Mouse (Mus musculus) MEL (cell line): ENCODE measurements around the gene Gm11077. TPM values are rescaled to one million over a fixed set of nuclear protein-coding genes. Genes with fewer than 3 reads are reported as not detected.

Source experiments
- DNase-seq: peaks from one replicate; pipeline ENCODE4 v3.0.0; 2011; ENCODE audit warnings: low read depth, low spot score
- H3K27ac ChIP-seq: 2 replicates; pipeline ENCODE4 v1.5.1; 2012; ENCODE audit warnings: low read depth, mild to moderate bottlenecking, control low read depth, low read length, moderate library complexity; ENCODE audit not compliant: control insufficient read depth
- H3K27me3 ChIP-seq, 2 experiments: fragments of 150-350 bp in 1 of 2; sonication (generic) in 1 of 2; 2 replicates each; pipeline ENCODE4 v1.6.1; 2012; ENCODE audit warnings: low read length in 2 of 2, mild to moderate bottlenecking in 2 of 2, improper control_type of control experiment in 1 of 2, moderate library complexity in 1 of 2; ENCODE audit not compliant: insufficient read depth in 2 of 2, control insufficient read depth in 1 of 2
- H3K36me3 ChIP-seq, 2 experiments: 2 replicates each; pipeline ENCODE4 v1.6.1; 2012 to 2014; ENCODE audit warnings: low read length in 2 of 2, improper control_type of control experiment in 1 of 2, inconsistent platforms in 1 of 2, mild to moderate bottlenecking in 1 of 2; ENCODE audit not compliant: insufficient read depth in 2 of 2, control insufficient read depth in 1 of 2
- H3K4me1 ChIP-seq, 2 experiments: fragments of 150-350 bp in 1 of 2; sonication (generic) in 1 of 2; 2 replicates each; pipeline ENCODE4 v1.6.1; 2012; ENCODE audit warnings: low read length in 2 of 2, improper control_type of control experiment in 1 of 2, mild to moderate bottlenecking in 1 of 2; ENCODE audit not compliant: insufficient read depth in 2 of 2, control insufficient read depth in 1 of 2
- H3K4me3 ChIP-seq, 2 experiments: fragments of 150-350 bp in 1 of 2; sonication (generic) in 1 of 2; 2 replicates each; pipeline ENCODE4 v1.5.1; 2012; ENCODE audit warnings: low read depth in 2 of 2, low read length in 2 of 2, mild to moderate bottlenecking in 2 of 2, moderate library complexity in 2 of 2, control low read depth in 1 of 2, improper control_type of control experiment in 1 of 2; ENCODE audit not compliant: control insufficient read depth in 1 of 2, insufficient read depth in 1 of 2
- H3K79me2 ChIP-seq: 2 replicates; pipeline ENCODE4 v1.6.1; 2012; ENCODE audit warnings: mild to moderate bottlenecking, low read length, moderate library complexity; ENCODE audit not compliant: control insufficient read depth, poor library complexity, insufficient read depth
- H3K9ac ChIP-seq: 2 replicates; pipeline ENCODE4 v1.6.1; 2012; ENCODE audit warnings: low read depth, mild to moderate bottlenecking, control low read depth, low read length, moderate library complexity; ENCODE audit not compliant: control insufficient read depth, poor library complexity, severe bottlenecking
- H3K9me3 ChIP-seq: fragments of 150-350 bp; sonication (generic); replicated peaks from 2 replicates; pipeline ENCODE4 v1.6.1; 2012; ENCODE audit warnings: mild to moderate bottlenecking, low read length, improper control_type of control experiment, moderate library complexity; ENCODE audit not compliant: insufficient read depth
- BHLHE40 ChIP-seq: IDR thresholded peaks from 2 replicates; pipeline ENCODE4 v1.6.1; 2012; ENCODE audit warnings: low read depth, mild to moderate bottlenecking, inconsistent platforms, low read length, improper control_type of control experiment, borderline replicate concordance
- CHD1 ChIP-seq: IDR thresholded peaks from 2 replicates; pipeline ENCODE4 v1.6.1; 2012; ENCODE audit warnings: low read depth, mild to moderate bottlenecking, inconsistent platforms, low read length, improper control_type of control experiment
- CHD2 ChIP-seq: IDR thresholded peaks from 2 replicates; pipeline ENCODE4 v1.6.1; 2011; ENCODE audit warnings: low read length, improper control_type of control experiment
- CTCF ChIP-seq, 3 experiments: IDR thresholded peaks in 2 of 3; conservative IDR thresholded peaks in 1 of 3; 2 replicates each; pipeline ENCODE4 v1.5.1; 2011 to 2012; ENCODE audit warnings: low read length in 3 of 3, low read depth in 2 of 3, mild to moderate bottlenecking in 2 of 3, improper control_type of control experiment in 1 of 3, inconsistent platforms in 1 of 3, mixed read lengths in 1 of 3, moderate library complexity in 1 of 3; ENCODE audit not compliant: control insufficient read depth in 1 of 3, insufficient read depth in 1 of 3, poor library complexity in 1 of 3, severe bottlenecking in 1 of 3
- ELF1 ChIP-seq: IDR thresholded peaks from 2 replicates; pipeline ENCODE4 v1.6.1; 2014; ENCODE audit warnings: low read depth, mild to moderate bottlenecking, inconsistent platforms, low read length, improper control_type of control experiment, moderate library complexity
- EP300 ChIP-seq, 2 experiments: IDR thresholded peaks; 2 replicates each; pipeline ENCODE4 v1.6.1; 2011; ENCODE audit warnings: improper control_type of control experiment in 2 of 2, low read length in 2 of 2, low read depth in 1 of 2, mild to moderate bottlenecking in 1 of 2
- ETS1 ChIP-seq: IDR thresholded peaks from 2 replicates; pipeline ENCODE4 v1.6.1; 2012; ENCODE audit warnings: low read depth, mild to moderate bottlenecking, inconsistent platforms, low read length, improper control_type of control experiment, moderate library complexity
- GABPA ChIP-seq: IDR thresholded peaks from 2 replicates; pipeline ENCODE4 v1.6.1; 2012; ENCODE audit warnings: low read depth, mild to moderate bottlenecking, inconsistent platforms, low read length, improper control_type of control experiment, moderate library complexity
- GATA1 ChIP-seq: IDR thresholded peaks from 2 replicates; pipeline ENCODE4 v1.6.1; 2011; ENCODE audit warnings: low read depth, low read length, improper control_type of control experiment
- HCFC1 ChIP-seq: IDR thresholded peaks from 2 replicates; pipeline ENCODE4 v1.6.1; 2012; ENCODE audit warnings: low read depth, mild to moderate bottlenecking, inconsistent platforms, low read length, improper control_type of control experiment, moderate library complexity
- JUND ChIP-seq: IDR thresholded peaks from 2 replicates; pipeline ENCODE4 v1.6.1; 2011; ENCODE audit warnings: low read depth, mild to moderate bottlenecking, improper control_type of control experiment, low read length
- MAFK ChIP-seq: IDR thresholded peaks from 2 replicates; pipeline ENCODE4 v1.6.1; 2011; ENCODE audit warnings: low read depth, mild to moderate bottlenecking, low read length, improper control_type of control experiment, borderline replicate concordance
- MAX ChIP-seq: IDR thresholded peaks from 2 replicates; pipeline ENCODE4 v1.6.1; 2011; ENCODE audit warnings: low read length, improper control_type of control experiment
- MAZ ChIP-seq: IDR thresholded peaks from 2 replicates; pipeline ENCODE4 v1.6.1; 2012; ENCODE audit warnings: low read depth, mild to moderate bottlenecking, inconsistent platforms, low read length, improper control_type of control experiment
- MYB ChIP-seq: IDR thresholded peaks from 2 replicates; pipeline ENCODE4 v1.6.1; 2011; ENCODE audit warnings: mild to moderate bottlenecking, low read depth, low read length, improper control_type of control experiment
- MYC ChIP-seq: IDR thresholded peaks from 2 replicates; pipeline ENCODE4 v1.6.1; 2011; ENCODE audit warnings: low read depth, mild to moderate bottlenecking, low read length, improper control_type of control experiment, moderate library complexity
- NRF1 ChIP-seq: IDR thresholded peaks from 2 replicates; pipeline ENCODE4 v1.6.1; 2014; ENCODE audit warnings: low read depth, mild to moderate bottlenecking, inconsistent platforms, low read length, improper control_type of control experiment, moderate library complexity; ENCODE audit not compliant: poor library complexity, insufficient read depth, severe bottlenecking
- POLR2A ChIP-seq, 2 experiments: IDR thresholded peaks; 2 replicates each; pipeline ENCODE4 v1.6.1; 2011 to 2012; ENCODE audit warnings: low read length in 2 of 2, mild to moderate bottlenecking in 2 of 2, control low read depth in 1 of 2, improper control_type of control experiment in 1 of 2, low read depth in 1 of 2, moderate library complexity in 1 of 2; ENCODE audit not compliant: control insufficient read depth in 1 of 2, insufficient read depth in 1 of 2, poor library complexity in 1 of 2
- POLR2AphosphoS5 ChIP-seq: IDR thresholded peaks from 2 replicates; pipeline ENCODE4 v1.6.1; 2012; ENCODE audit warnings: low read depth, borderline replicate concordance, mild to moderate bottlenecking, inconsistent platforms, low read length, moderate library complexity, mixed read lengths
- RAD21 ChIP-seq: IDR thresholded peaks from 2 replicates; pipeline ENCODE4 v1.6.1; 2011; ENCODE audit warnings: mild to moderate bottlenecking, low read depth, low read length, improper control_type of control experiment
- RCOR1 ChIP-seq: IDR thresholded peaks from 2 replicates; pipeline ENCODE4 v1.6.1; 2012; ENCODE audit warnings: low read depth, mild to moderate bottlenecking, inconsistent platforms, low read length, improper control_type of control experiment
- SIN3A ChIP-seq: IDR thresholded peaks from 2 replicates; pipeline ENCODE4 v1.6.1; 2012; ENCODE audit warnings: low read length, improper control_type of control experiment, inconsistent platforms
- SMC3 ChIP-seq: IDR thresholded peaks from 2 replicates; pipeline ENCODE4 v1.6.1; 2011; ENCODE audit warnings: low read depth, low read length, improper control_type of control experiment
- TBP ChIP-seq: IDR thresholded peaks from 2 replicates; pipeline ENCODE4 v1.8.0; 2011; ENCODE audit warnings: low read depth, low read length, improper control_type of control experiment
- UBTF ChIP-seq: IDR thresholded peaks from 2 replicates; pipeline ENCODE4 v1.6.1; 2012; ENCODE audit warnings: low read depth, mild to moderate bottlenecking, inconsistent platforms, low read length, improper control_type of control experiment, moderate library complexity, borderline replicate concordance; ENCODE audit not compliant: insufficient read depth
- USF1 ChIP-seq: IDR thresholded peaks from 2 replicates; pipeline ENCODE4 v1.6.1; 2014; ENCODE audit warnings: low read depth, mild to moderate bottlenecking, inconsistent platforms, low read length, improper control_type of control experiment, moderate library complexity
- USF2 ChIP-seq, 2 experiments: IDR thresholded peaks; 2 replicates each; pipeline ENCODE4 v1.6.1; 2011 to 2012; ENCODE audit warnings: improper control_type of control experiment in 2 of 2, low read length in 2 of 2, borderline replicate concordance in 1 of 2, inconsistent platforms in 1 of 2, low read depth in 1 of 2, mild to moderate bottlenecking in 1 of 2; ENCODE audit not compliant: insufficient read depth in 1 of 2
- ZC3H11A ChIP-seq: IDR thresholded peaks from 2 replicates; pipeline ENCODE4 v1.6.1; 2012; ENCODE audit warnings: low read depth, mild to moderate bottlenecking, inconsistent platforms, low read length, improper control_type of control experiment
- ZKSCAN1 ChIP-seq: IDR thresholded peaks from 2 replicates; pipeline ENCODE4 v1.6.1; 2012; ENCODE audit warnings: low read depth, mild to moderate bottlenecking, inconsistent platforms, low read length, improper control_type of control experiment, moderate library complexity
- ZNF384 ChIP-seq: IDR thresholded peaks from 2 replicates; pipeline ENCODE4 v1.6.1; 2012; ENCODE audit warnings: low read depth, mild to moderate bottlenecking, inconsistent platforms, low read length, improper control_type of control experiment
- polyA plus RNA-seq, 2 experiments: library from polyadenylated mRNA; stranded (reverse) in 1 of 2; unstranded in 1 of 2; fragments of >175 nt in 1 of 2; fragments of >200 nt in 1 of 2; gene quantifications; 2 replicates each; pipeline versions ENCODE4 v1.2.1 to v1.2.4; 2012; ENCODE audit warnings: low replicate concordance in 2 of 2, low read depth in 1 of 2; ENCODE audit not compliant: insufficient read length in 2 of 2, insufficient read depth in 1 of 2, missing spikeins in 1 of 2
- total RNA-seq: library from RNA; depleted of rRNA; stranded (reverse); fragments of 300-350 nt; gene quantifications from 2 replicates; pipeline ENCODE4 v1.2.3, GENCODE M21; 2012

Gene Gm11077
- total and polyA plus RNA-seq, 3 experiments = not detected

DNA sequence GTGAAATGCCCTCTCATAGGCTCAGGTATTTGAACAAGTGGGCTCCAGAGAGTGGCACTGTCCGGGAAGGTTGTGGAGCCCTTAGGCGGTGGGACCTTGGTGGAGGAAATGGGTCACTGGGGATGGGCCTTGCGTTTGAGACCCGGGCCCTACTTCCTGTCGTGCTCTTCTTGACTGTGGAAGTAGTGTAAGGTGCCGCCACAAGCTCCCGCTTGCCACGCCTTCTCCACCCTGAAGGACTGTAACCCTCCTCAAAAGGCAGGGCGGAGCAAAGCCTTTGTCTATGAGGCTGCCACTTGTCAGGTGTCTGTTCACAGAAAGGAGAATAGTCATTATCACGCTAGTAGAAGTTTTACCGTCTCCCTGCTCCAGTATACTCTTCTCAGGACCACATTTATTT, 44.7 kb upstream of the Gm11077 start:
- DNase-seq = no peak
- Histone ChIP-seq H3K79me2 (no peaks in the 10 kb centered on the region), H3K4me3 (no peak overlapping the region), H3K27ac (no peak overlapping the region), H3K9ac (no peak overlapping the region), H3K9me3 (no peaks in the 10 kb centered on the region)
- no peak for TF ChIP-seq POLR2AphosphoS5
- no peak for TF ChIP-seq USF2 (IDR thresholded peaks at IDR 0.05; ENCODE audit: borderline replicate concordance in 1 of 2, insufficient read depth in 1 of 2, low read depth in 1 of 2, low read length in 2 of 2)
- no peak for TF ChIP-seq NRF1
- no peak for TF ChIP-seq MYB
- no peak for TF ChIP-seq MAFK
- TF ChIP-seq TBP = no peak
- no peak for TF ChIP-seq USF1
- no peak for TF ChIP-seq UBTF
- TF ChIP-seq GATA1 = no peak
- no peak for TF ChIP-seq POLR2A (IDR thresholded peaks at IDR 0.05; ENCODE audit: control insufficient read depth in 1 of 2, insufficient read depth in 1 of 2, low read depth in 1 of 2, low read length in 2 of 2, poor library complexity in 1 of 2)
- TF ChIP-seq RAD21 = no peak
- no peak for TF ChIP-seq ELF1
- no peak for TF ChIP-seq RCOR1
- no peak for TF ChIP-seq HCFC1
- TF ChIP-seq CHD2 = no peak
- no peak for TF ChIP-seq JUND
- no peak for TF ChIP-seq ZKSCAN1
- no peak for TF ChIP-seq SIN3A
- TF ChIP-seq SMC3 = no peak
- no peak for TF ChIP-seq MYC
- TF ChIP-seq, all 39 proteins: peak for 0
- no peaks in the 10 kb centered on the region for H3K36me3 ChIP-seq
- no peaks in the 10 kb centered on the region for H3K27me3 ChIP-seq
- H3K4me1 ChIP-seq = no peaks in the 10 kb centered on the region

- no peaks in the 10 kb centered on the region for H3K27me3 ChIP-seq
- no peak for TF ChIP-seq MAX
- no peak for TF ChIP-seq ZC3H11A
- TF ChIP-seq MYB = no peak
- no peak for TF ChIP-seq SIN3A
- TF ChIP-seq USF1 = no peak
- TF ChIP-seq ETS1 = no peak
- TF ChIP-seq ZNF384 = no peak
- TF ChIP-seq MYC = no peak
- no peak for TF ChIP-seq CHD1
- no peak for TF ChIP-seq CTCF (IDR thresholded peaks at IDR 0.05 in 2 of 3, conservative IDR thresholded peaks at IDR 0.05 in 1 of 3; ENCODE audit: control insufficient read depth in 1 of 3, insufficient read depth in 1 of 3, low read depth in 2 of 3, low read length in 3 of 3, poor library complexity in 1 of 3, severe bottlenecking in 1 of 3)
- no peak for TF ChIP-seq ELF1
- TF ChIP-seq GABPA = no peak
- TF ChIP-seq RCOR1 = no peak
- no peak for TF ChIP-seq USF2 (IDR thresholded peaks at IDR 0.05; ENCODE audit: borderline replicate concordance in 1 of 2, insufficient read depth in 1 of 2, low read depth in 1 of 2, low read length in 2 of 2)
- no peak for TF ChIP-seq EP300 (IDR thresholded peaks at IDR 0.05; ENCODE audit: low read depth in 1 of 2, low read length in 2 of 2)
- no peak for TF ChIP-seq JUND
- no peak for TF ChIP-seq MAZ
- TF ChIP-seq MAFK = no peak
- TF ChIP-seq BHLHE40 = no peak
Measured at GRCm38 (mm10) chr6:140689617-140690404, 39.3 kb upstream of the Gm11077 start.

More at GRCm38 (mm10) chr6:140689617-140690404, 39.3 kb upstream of the Gm11077 start:
- H3K27ac ChIP-seq = no peak overlapping the region
- no peak for DNase-seq
- H3K4me1 ChIP-seq = no peaks in the 10 kb centered on the region
- H3K4me3 ChIP-seq = no peak overlapping the region
- H3K36me3 ChIP-seq = no peaks in the 10 kb centered on the region
- no peak overlapping the region for H3K9ac ChIP-seq
- no peaks in the 10 kb centered on the region for H3K79me2 ChIP-seq
- H3K9me3 ChIP-seq = no peaks in the 10 kb centered on the region
